Comparison of ENCODE assay signal across 21 mouse cellular contexts in the genomic region with DNA sequence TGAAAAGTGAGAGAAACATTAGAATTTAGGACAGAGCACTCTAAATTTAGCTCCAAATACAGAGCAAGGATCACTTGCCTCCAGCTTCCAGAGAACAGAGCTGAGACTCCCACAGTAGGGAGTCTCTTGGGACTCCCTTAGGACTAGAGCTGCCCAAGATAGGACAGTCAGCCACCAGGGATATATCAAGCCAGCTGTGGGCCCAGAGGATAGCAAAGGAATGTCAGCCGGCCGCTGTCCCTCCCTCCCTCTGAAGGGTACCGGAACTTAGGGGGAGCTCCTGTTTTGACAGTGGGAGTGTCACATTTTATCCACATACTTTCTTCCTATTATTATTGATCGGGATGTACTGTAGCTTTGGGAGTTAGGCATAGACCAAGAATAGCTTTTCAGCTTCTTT.
DNase-seq lines count a peak whose midpoint lies in the region; ATAC-seq lines count a peak whose summit lies in the region.
"Had no signal": no experiment of that assay in that cellular context is flagged by ENCODE, and none has a peak within 500 bp of the region (broad histone marks: within the 10 kb centered on the region; RNA-seq: fewer than 3 reads in every experiment).

No protein-coding gene starts in this region.

- H3K4me2 ChIP-seq in heart, embryonic 12.5 days: no peak overlapping the region
- H3K4me2 ChIP-seq in kidney, embryonic 15.5 days: no peak overlapping the region
- H3K4me2 ChIP-seq: forebrain, embryonic 13.5 days; hindbrain, embryonic 13.5 days had no signal

- no peak overlapping the region for H3K4me3 ChIP-seq in heart, embryonic 12.5 days
- H3K4me3 ChIP-seq in kidney, embryonic 15.5 days (replicated peaks): no peak overlapping the region
- H3K4me3 ChIP-seq: embryonic facial prominence, embryonic 10.5 days; forebrain, embryonic 13.5 days; hindbrain, embryonic 13.5 days had no signal

- no peaks in the 10 kb centered on the region for H3K9me3 ChIP-seq in heart, embryonic 12.5 days (replicated peaks)
- H3K9me3 ChIP-seq in kidney, embryonic 15.5 days (replicated peaks): no peaks in the 10 kb centered on the region
- H3K9me3 ChIP-seq: embryonic facial prominence, embryonic 10.5 days; forebrain, embryonic 13.5 days; hindbrain, embryonic 13.5 days had no signal

- 0 out of 2 replicates have a peak, but pooled peaks have one; percentile 34 for ATAC-seq in frontal cortex, adult (ENCODE audit: low TSS enrichment)
- ATAC-seq in heart, embryonic 12.5 days (ENCODE audit: insufficient number of reproducible peaks, low FRiP score): no peak
- no peak for ATAC-seq in kidney, embryonic 15.5 days (replicated peaks; ENCODE audit: low FRiP score)
- ATAC-seq: CD4-positive, CD25-positive, alpha-beta regulatory T cell, adult 4 months; forebrain, embryonic 13.5 days; forebrain, postnatal 0 days; hindbrain, postnatal 0 days had no signal

- no peaks in the 10 kb centered on the region for H3K4me1 ChIP-seq in heart, embryonic 12.5 days (replicated peaks)
- H3K4me1 ChIP-seq in kidney, embryonic 15.5 days: no peaks in the 10 kb centered on the region
- H3K4me1 ChIP-seq: embryonic facial prominence, embryonic 10.5 days; forebrain, embryonic 13.5 days; hindbrain, embryonic 13.5 days had no signal

- no peaks in the 10 kb centered on the region for H3K36me3 ChIP-seq in heart, embryonic 12.5 days
- H3K36me3 ChIP-seq in kidney, embryonic 15.5 days: no peaks in the 10 kb centered on the region
- H3K36me3 ChIP-seq: embryonic facial prominence, embryonic 10.5 days; G1E; hindbrain, embryonic 13.5 days had no signal

- no peak for DNase-seq in frontal cortex, postnatal 36 days (ENCODE audit: low spot score in 2 of 2)
- peak; percentile 6 for DNase-seq in heart, adult 8-10 months (ENCODE audit: low spot score)
- DNase-seq in kidney, adult 11 months: peak; percentile 6
- DNase-seq in kidney, postnatal 14 days: peak; percentile 8
- no peak for DNase-seq in kidney, adult 18-20 months
- DNase-seq: adrenal gland, adult 8-10 months; adrenal gland, postnatal 36 days; B cell, adult 2 months; cerebellum, adult 2 months; cerebellum, postnatal 10 days; forebrain, postnatal 0 days; gastrocnemius, postnatal 14 days had no signal

- WGBS in heart, embryonic 12.5 days: 43% methylated on average over 4 of the region's 4 CpGs
- 62% methylated on average over 4 of the region's 4 CpGs for WGBS in kidney, embryonic 15.5 days

- H3K27me3 ChIP-seq in heart, embryonic 12.5 days (replicated peaks): no peaks in the 10 kb centered on the region
- no peaks in the 10 kb centered on the region for H3K27me3 ChIP-seq in kidney, embryonic 15.5 days
- H3K27me3 ChIP-seq: forebrain, embryonic 13.5 days; hindbrain, embryonic 13.5 days had no signal

- no peak overlapping the region for H3K27ac ChIP-seq in heart, embryonic 12.5 days (ENCODE audit: poor library complexity, severe bottlenecking)
- H3K27ac ChIP-seq in kidney, embryonic 15.5 days: no peak overlapping the region
- H3K27ac ChIP-seq: embryonic facial prominence, embryonic 10.5 days; forebrain, embryonic 13.5 days; hindbrain, embryonic 13.5 days; hindbrain, postnatal 0 days had no signal

- H3K9ac ChIP-seq in heart, embryonic 12.5 days: no peak overlapping the region
- no peak overlapping the region for H3K9ac ChIP-seq in kidney, embryonic 15.5 days
- H3K9ac ChIP-seq: forebrain, embryonic 13.5 days; forebrain, postnatal 0 days; hindbrain, embryonic 13.5 days had no signal

Comparison
In these comparisons a context has a peak if more than half of its experiments do, and no peak if none do; other contexts are left out.
1. DNase-seq: peak in heart, adult 8-10 months (single experiment), kidney, adult 11 months (single experiment) and kidney, postnatal 14 days (single experiment); none in frontal cortex, postnatal 36 days (0 of 2) and kidney, adult 18-20 months (single experiment).